Mouse (Mus musculus): ENCODE measurements around the gene Atg5. TPM values are rescaled to one million over a fixed set of nuclear protein-coding genes. Genes with fewer than 3 reads are reported as not detected.

The Atg5 gene
- total RNA-seq (2023) = 10 to 100 TPM; 27.0 to 28.0 TPM

GRCm38 (mm10) chr10:44268145-44268860, at the start of gene Atg5:
Gene Atg5 (plus strand): TSS chr10:44268358.

Other genes with a start within 250 kb of the Atg5 start
- gene Crybg1, start 119.5 kb upstream of the Atg5 start, total RNA-seq (2023) = 10 to 100 TPM; 54.1 to 55.3 TPM

Data from monocyte, adult 59 days (primary cell).